Mouse (Mus musculus) heart, adult 8-10 months (tissue): ENCODE measurements at regions not wholly inside any gene's neighbourhood (a gene's known extent, or its start where the extent isn't known, plus 50 kb on each side); places are given as distances from the start of the nearest gene placed in this dataset.

ENCODE experiments used
- DNase-seq: peaks from one replicate; pipeline ENCODE4 v3.0.0; 2022; ENCODE audit warnings: low spot score

DNA sequence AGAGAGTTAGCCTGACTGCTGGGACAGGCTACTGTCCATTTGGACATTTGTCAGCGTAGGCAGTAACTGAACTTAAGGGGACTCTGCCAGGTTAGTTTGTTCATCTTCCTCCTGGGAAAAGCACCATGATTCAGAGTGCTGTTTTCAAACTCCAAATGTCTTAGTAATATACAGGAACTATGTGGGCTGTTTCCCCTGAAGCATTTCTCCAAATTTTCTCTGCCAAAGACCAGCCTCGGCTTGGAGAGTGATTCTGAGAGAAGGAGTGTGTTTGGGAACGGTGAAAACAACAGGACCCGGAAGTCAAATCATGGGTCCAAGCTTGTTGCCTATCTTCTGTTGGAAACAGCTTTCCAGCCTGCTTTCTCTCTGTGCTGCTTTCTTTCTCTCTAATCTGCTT lies 52.1 kb downstream of the Rprm start:
- DNase-seq, result peak; percentile 17

DNA sequence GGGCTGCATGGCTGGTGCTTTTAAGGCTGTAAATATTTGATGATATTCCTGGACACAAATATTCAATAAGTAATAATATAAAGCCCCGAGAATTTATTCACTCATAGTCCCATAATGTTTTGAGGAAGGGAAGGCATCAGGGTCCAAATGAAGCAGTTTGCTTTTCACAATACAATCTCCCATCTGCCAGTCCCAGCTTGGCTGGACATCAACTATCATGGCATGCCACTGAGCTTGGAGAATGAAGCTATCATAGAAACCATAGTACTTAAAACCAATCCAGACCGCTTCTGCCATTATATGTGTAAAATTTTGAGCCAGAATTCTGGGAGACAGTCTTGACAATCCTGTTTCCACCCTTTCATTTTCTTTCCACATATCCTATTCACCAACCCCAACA lies 56.5 kb downstream of the Rprm start:
- no peak for DNase-seq

DNA sequence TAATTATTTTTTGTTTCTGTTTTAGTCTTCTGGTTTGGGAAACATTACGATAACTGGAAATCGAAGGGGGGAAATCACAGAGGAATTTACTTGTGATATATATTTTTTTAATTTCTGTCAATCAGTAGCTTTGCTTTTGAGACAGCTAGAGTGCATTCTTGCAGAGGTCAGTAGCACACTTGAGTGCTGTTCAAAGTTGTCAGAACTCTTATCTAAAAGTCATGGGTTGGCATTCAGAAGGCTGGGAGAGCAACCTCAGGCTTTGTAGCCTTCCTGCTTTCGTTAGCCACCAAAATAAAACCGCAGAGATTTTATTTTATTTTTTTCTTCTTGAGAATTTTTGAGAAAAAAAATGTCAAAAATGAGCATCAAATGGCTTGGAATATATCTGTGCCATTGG lies 62.6 kb downstream of the Rprm start:
- DNase-seq, result no peak

DNA sequence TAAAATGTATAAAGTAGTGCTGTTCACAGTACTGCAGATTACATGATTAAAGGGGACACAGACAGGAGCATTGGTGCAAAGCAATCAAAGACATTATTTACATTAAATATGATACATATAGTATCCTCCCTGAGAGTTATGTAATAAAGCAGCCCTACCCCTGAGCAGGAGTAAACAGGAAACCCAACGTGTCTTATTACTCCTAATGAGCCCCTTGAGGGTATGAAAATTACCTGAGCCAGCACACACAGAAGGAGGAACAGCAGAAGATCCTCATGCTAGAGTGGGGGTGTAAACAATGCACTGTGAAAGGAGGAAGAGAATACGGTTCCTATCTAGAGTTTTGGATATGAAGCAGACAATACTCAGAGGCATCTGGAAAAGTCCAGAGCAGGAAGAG lies 95.2 kb downstream of the Rprm start:
- no peak for DNase-seq

DNA sequence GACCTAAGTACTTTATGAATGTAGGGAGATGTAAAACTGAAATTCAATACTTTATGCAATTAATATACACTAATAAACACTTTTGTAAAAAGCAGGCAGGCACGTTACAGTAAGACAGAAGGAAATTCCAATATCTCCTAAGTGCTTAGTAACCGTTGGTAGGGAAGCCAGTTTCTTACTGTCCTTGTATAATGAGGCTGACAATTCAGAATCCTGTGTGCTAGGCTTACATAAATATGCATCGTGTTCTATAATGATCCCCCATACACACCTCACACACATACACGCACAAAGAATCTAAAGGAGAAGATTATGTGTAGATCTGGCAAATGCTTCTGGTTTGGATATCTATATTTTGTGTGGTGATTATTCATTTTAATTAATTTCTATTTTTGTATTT lies 109.6 kb downstream of the Rprm start:
- DNase-seq, result no peak

DNA sequence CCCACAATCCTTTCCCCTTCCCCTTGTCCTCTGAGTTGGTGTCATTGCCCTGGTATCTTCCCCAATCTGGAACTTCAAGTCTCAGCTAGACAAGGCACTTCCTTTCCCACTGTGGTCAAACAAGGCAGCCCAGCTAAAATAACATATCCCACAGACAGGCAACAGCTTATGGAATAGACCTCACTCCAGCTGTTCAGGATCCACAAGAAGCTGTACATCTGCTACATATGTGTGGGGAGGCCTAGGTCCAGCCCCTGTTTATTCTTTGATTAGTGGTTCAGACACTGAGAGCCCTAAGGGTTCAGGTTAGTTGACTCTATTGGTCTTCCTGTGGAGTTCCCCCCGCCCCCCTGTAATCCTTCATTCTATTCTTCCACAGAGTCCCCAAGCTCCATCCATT lies 124.9 kb downstream of the Rprm start:
- no peak for DNase-seq

DNA sequence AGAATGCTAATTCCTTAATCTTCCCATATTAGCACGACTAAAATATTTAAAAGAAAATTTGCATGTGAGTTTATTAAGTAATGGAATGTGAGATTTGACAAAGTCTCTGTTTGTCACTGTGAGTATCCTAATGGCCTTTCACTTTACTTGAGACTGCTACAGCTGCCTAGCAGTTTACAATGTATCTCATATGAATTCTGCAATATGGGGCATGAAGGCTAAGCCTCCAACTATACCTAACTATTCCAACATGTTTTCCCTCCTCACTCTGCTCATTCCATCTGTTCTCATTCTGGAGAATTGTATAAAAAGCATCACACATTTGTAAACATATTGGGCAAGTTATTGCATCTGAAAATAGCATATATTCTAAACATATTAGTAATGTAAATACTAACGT lies 137.1 kb downstream of the Rprm start:
- DNase-seq, result no peak

DNA sequence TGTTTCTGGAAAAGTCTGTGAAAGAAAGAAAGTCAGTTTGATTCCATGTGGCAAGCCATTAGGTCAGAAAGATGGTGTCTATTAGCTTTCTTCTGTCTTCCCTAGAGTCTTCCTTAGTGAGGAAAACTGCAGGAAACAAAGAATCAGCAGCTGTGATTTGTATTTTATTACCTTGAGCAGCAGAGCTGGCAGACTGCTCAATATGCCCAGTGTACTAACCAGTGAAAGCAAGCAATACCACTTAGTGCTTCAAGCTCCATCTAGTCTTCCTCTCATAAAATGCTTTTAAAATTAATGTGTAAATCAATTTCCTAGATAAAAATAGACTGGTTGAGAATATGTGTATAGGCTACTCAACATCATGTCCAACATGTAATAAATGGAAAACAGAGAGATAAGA lies 137.8 kb downstream of the Rprm start:
- DNase-seq, result no peak

DNA sequence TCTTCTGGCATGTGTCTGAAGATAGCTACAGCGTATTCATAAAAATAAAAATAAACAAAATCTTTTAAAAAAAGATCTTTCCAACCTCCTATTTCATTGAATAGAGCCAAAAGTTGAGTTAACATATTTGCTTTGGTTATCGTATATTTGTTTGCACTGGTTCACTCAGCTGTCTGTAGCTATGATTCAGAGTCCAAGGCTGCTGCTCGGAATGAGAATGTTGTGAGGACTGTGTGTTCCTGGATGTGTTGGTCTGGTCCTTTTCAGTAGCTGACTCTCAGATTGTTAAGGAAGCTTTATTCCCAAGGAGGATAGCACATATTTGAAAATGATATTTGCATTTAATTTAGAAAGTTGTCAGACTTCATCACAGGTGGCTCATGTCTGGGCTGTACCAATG lies 173.5 kb downstream of the Rprm start:
- DNase-seq, result no peak
